Mouse (Mus musculus) thymus, postnatal 0 days (tissue): Measurements from ENCODE around the gene Slc30a2. TPM values are rescaled to one million over a fixed set of nuclear protein-coding genes. Genes with fewer than 3 reads are reported as not detected.
"Not testable (repeated sequence)": the region's sequence is repeated elsewhere in the genome, so short reads cannot be mapped to it uniquely, and the experiment has no call there.

Experiments
- DNase-seq: peaks from one replicate; pipeline ENCODE4 v3.0.0-alpha.2; 2015; ENCODE audit warnings: low spot score
- polyA plus RNA-seq: library from polyadenylated mRNA; unstranded; fragments of >200 nt; fragmentation: Nextera tagmentation; extraction: Ambion mirVana; gene quantifications from 2 replicates; pipeline ENCODE4 v1.2.1, GENCODE M21; 2015

Slc30a2 gene
- polyA plus RNA-seq, 1 experiment from 2014 or later = 0.17 TPM

GRCm38 (mm10) chr4:134356591-134357460 lies 13.8 kb downstream of the Slc30a2 start:
- DNase-seq = peak; percentile 75

GRCm38 (mm10) chr4:134357461-134357771 lies 14.4 kb downstream of the Slc30a2 start:
- DNase-seq = no peak

GRCm38 (mm10) chr4:134359649-134360048 lies 16.7 kb downstream of the Slc30a2 start:
- DNase-seq = no peak

- DNase-seq = peak; percentile 55
These were observed 18.2 kb downstream of the Slc30a2 start for GRCm38 (mm10) chr4:134361215-134361614.

- no peak for DNase-seq
These were observed 19.1 kb downstream of the Slc30a2 start for GRCm38 (mm10) chr4:134362124-134362523.

- peak; percentile 84 for DNase-seq
These were observed 19.6 kb downstream of the Slc30a2 start for GRCm38 (mm10) chr4:134362586-134362985.

- DNase-seq = no peak
These were observed 22.3 kb downstream of the Slc30a2 start for GRCm38 (mm10) chr4:134365280-134365679.

GRCm38 (mm10) chr4:134370649-134371221 lies 27.8 kb downstream of the Slc30a2 start:
- no peak for DNase-seq

GRCm38 (mm10) chr4:134371316-134371855 lies 28.4 kb downstream of the Slc30a2 start:
- no peak for DNase-seq

GRCm38 (mm10) chr4:134372294-134372747 lies 29.3 kb downstream of the Slc30a2 start:
- DNase-seq = peak; percentile 69

- no peak for DNase-seq
These were observed 30.3 kb downstream of the Slc30a2 start for GRCm38 (mm10) chr4:134373295-134373694.

- DNase-seq = no peak
These were observed 31.3 kb downstream of the Slc30a2 start for GRCm38 (mm10) chr4:134374306-134374705.

- no peak for DNase-seq
These were observed 35.2 kb downstream of the Slc30a2 start for GRCm38 (mm10) chr4:134378089-134378615.

- no peak for DNase-seq
These were observed 36.5 kb downstream of the Slc30a2 start for GRCm38 (mm10) chr4:134379510-134379909.

GRCm38 (mm10) chr4:134383750-134384149 lies 40.8 kb downstream of the Slc30a2 start, which contains the start of gene Extl1:
Gene Extl1, minus strand, starts transcription at chr4:134383850.
- not testable (repeated sequence) for DNase-seq

- peak; percentile 54 for DNase-seq
These were observed 44.3 kb downstream of the Slc30a2 start for GRCm38 (mm10) chr4:134387268-134387667.

- peak; percentile 71 for DNase-seq
These were observed 45.4 kb downstream of the Slc30a2 start for GRCm38 (mm10) chr4:134388397-134388796.

- DNase-seq = no peak
These were observed 48.7 kb downstream of the Slc30a2 start for GRCm38 (mm10) chr4:134391636-134392035.

GRCm38 (mm10) chr4:134392595-134392994 lies 49.6 kb downstream of the Slc30a2 start:
- peak; percentile 54 for DNase-seq

- peak; percentile 15 for DNase-seq
These were observed 50.0 kb downstream of the Slc30a2 start for GRCm38 (mm10) chr4:134393026-134393425.

GRCm38 (mm10) chr4:134395142-134395541 lies 52.2 kb downstream of the Slc30a2 start:
- no peak for DNase-seq
